Mouse (Mus musculus) intestine, embryonic 16.5 days (tissue): Measurements from ENCODE around the gene Scn5a. TPM values are rescaled to one million over a fixed set of nuclear protein-coding genes. Genes with fewer than 3 reads are reported as not detected.

ENCODE experiments used
- ATAC-seq: fragments of 200-750 bp; cut with Nextera tagmentation; 2 replicates; pipeline ENCODE4 v1.8.0; 2017; ENCODE audit warnings: moderate TSS enrichment, moderate library complexity
- H3K27ac ChIP-seq: fragments of 300-500 bp; sonication (generic); 2 replicates; pipeline ENCODE4 v1.5.1; 2014; ENCODE audit warnings: mild to moderate bottlenecking, low read length
- H3K27me3 ChIP-seq: fragments of 300-500 bp; sonication (generic); replicated peaks from 2 replicates; pipeline ENCODE4 v1.6.1; 2014; ENCODE audit warnings: low read length, control low read depth, mixed read lengths; ENCODE audit not compliant: control insufficient read depth, insufficient read depth
- H3K36me3 ChIP-seq: fragments of 300-500 bp; sonication (generic); 2 replicates; pipeline ENCODE4 v1.6.1; 2014; ENCODE audit warnings: low read length, control low read depth; ENCODE audit not compliant: control insufficient read depth, insufficient read depth
- H3K4me1 ChIP-seq: fragments of 300-500 bp; sonication (generic); 2 replicates; pipeline ENCODE4 v1.6.1; 2014; ENCODE audit warnings: low read length, control low read depth, mixed read lengths; ENCODE audit not compliant: control insufficient read depth, insufficient read depth
- H3K4me2 ChIP-seq: fragments of 300-500 bp; sonication (generic); 2 replicates; pipeline ENCODE4 v1.6.1; 2014; ENCODE audit warnings: low read depth, low read length, control low read depth
- H3K4me3 ChIP-seq: fragments of 300-500 bp; sonication (generic); 2 replicates; pipeline ENCODE4 v1.5.1; 2014; ENCODE audit warnings: mild to moderate bottlenecking, low read length
- H3K9ac ChIP-seq: fragments of 300-500 bp; sonication (generic); 2 replicates; pipeline ENCODE4 v1.6.1; 2014; ENCODE audit warnings: low read depth, low read length
- H3K9me3 ChIP-seq: fragments of 300-500 bp; sonication (generic); 2 replicates; pipeline ENCODE4 v1.6.1; 2016; ENCODE audit warnings: low read length, control low read depth; ENCODE audit not compliant: control insufficient read depth
- WGBS: fragments of 180-500 bp; shearing (Covaris S2); extraction: QIAGEN DNeasy Blood & Tissue Kit; methylation state at CpG from one replicate; pipeline ENCODE4 v1.1.7; 2014; 5-methylcytosine and 5-hydroxymethylcytosine counted together
- polyA plus RNA-seq: library from polyadenylated mRNA; unstranded; fragments of >200 nt; fragmentation: Nextera tagmentation; extraction: Ambion mirVana; gene quantifications from 2 replicates; pipeline ENCODE4 v1.2.1, GENCODE M21; 2015

The Scn5a gene
- polyA plus RNA-seq, 1 experiment from 2014 or later = 0.26 TPM

DNA sequence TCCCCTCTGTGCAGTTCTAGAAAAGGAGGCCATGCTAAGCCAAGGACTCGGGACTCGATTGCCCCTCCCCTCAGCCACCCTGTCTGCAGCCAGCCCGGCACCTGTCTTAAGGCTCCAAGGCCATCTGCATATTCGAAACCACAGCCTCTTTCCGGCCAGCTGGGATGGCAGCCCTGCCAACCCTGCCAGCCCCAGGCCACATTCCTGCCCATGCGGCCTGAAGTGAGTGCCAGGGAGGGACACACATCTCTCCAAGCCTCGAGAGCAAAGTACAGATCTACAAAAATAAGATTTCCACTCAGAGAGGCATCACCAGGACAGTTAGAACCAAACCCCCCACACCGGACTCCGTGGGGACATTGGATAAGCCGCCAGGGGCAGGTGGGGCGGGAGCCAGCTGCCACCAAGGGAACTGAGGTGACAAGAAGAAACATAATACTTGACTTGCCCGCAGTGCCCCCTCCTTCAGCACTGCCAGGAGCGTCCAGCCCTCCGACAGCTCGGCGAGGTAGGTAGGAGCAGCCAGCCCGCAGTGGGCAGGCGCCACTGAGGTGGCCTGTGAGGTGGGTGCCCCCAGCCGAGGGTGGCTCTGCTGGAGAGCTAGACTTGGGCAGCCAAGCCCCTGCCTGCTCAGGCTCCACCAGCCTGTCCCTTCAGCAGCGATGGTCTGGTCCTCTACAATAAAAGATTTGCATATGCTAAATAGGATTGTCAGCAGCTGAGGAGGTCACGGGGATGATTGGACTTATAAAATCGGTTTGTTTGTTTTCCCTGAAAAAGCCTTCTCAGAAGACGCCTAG is 95.1 kb downstream of the Scn5a start:
- Histone ChIP-seq H3K9ac (no peak overlapping the region), H3K4me3 (no peak overlapping the region), H3K4me2 (no peak overlapping the region), H3K9me3 (no peaks in the 10 kb centered on the region), H3K4me1 (no peaks in the 10 kb centered on the region), H3K27me3 (no peaks in the 10 kb centered on the region), H3K27ac (no peak overlapping the region), H3K36me3 (no peaks in the 10 kb centered on the region)
- WGBS = 47% methylated on average over 23 of the region's 23 CpGs
- ATAC-seq = no peak

DNA sequence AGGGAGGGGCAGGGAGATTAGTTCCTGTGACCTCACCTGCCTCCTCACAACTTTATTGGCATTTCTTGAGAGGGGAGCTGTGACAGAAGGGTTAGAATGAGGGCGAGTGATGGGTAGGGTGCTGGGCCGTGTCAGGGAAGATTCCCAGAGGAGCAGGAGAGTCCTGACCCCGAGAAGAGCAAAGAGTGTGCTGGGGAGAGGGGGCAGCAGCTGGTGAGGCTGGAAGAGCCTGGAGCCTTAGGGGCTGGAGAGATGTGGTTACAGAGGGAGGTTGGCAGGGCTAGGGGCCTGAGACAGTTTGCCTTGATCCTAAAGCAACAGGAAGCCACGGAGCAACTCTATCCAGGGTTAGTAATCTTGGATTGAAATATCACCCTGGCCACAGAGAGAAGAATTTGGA is 97.2 kb downstream of the Scn5a start:
- no peak overlapping the region for H3K4me2 ChIP-seq
- no peaks in the 10 kb centered on the region for H3K9me3 ChIP-seq
- WGBS = 71% methylated on average over 4 of the region's 4 CpGs
- H3K27me3 ChIP-seq = no peaks in the 10 kb centered on the region
- H3K4me3 ChIP-seq = no peak overlapping the region
- ATAC-seq = no peak
- H3K27ac ChIP-seq = no peak overlapping the region
- H3K4me1 ChIP-seq = no peaks in the 10 kb centered on the region
- no peak overlapping the region for H3K9ac ChIP-seq
- H3K36me3 ChIP-seq = no peaks in the 10 kb centered on the region

DNA sequence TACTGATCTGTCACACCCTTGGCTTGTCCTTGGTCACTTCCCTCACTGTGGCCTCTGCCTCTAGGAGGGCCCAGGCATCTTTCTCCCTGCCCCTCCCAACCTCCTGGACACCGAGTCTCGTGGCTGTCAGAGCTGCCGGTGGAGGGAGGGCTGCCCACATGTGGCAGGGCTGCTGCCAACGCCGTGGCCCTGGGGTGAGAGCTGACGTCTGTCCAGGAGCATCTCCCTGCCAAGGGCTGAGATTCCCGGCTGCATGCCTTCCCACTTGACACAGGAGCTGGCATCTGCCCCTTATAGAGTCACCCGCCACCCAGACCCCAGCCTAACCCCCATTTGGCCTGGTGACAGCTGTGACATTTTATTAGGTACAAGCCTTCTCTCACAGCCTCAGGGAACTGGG is 99.5 kb downstream of the Scn5a start:
- 60% methylated on average over 8 of the region's 8 CpGs for WGBS
- H3K4me1 ChIP-seq = no peaks in the 10 kb centered on the region
- H3K9me3 ChIP-seq = no peaks in the 10 kb centered on the region
- no peak for ATAC-seq
- no peak overlapping the region for H3K4me2 ChIP-seq
- H3K27me3 ChIP-seq = no peaks in the 10 kb centered on the region
- H3K27ac ChIP-seq = no peak overlapping the region
- H3K9ac ChIP-seq = no peak overlapping the region
- no peaks in the 10 kb centered on the region for H3K36me3 ChIP-seq
- no peak overlapping the region for H3K4me3 ChIP-seq

DNA sequence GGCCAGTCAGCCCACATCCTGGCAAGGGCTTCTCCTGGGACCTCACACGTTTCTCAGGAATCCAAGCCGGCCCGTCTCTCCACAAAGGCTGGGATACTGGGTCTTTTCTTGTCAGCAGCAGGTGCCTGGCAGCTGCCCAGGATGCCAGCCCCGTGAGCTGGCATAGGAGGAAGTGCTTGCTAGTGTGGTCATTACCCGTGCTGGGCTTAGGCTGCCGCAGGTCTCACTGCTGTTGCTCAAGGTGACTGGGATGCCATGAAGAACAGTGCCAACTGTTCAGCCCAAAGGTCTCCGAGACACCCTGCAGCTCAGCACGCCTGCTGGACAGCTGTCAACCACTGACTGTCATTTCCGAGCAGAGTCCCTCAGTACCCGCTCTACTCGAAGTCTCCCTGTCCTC is 100.5 kb downstream of the Scn5a start:
- H3K36me3 ChIP-seq = no peaks in the 10 kb centered on the region
- no peaks in the 10 kb centered on the region for H3K4me1 ChIP-seq
- H3K4me3 ChIP-seq = no peak overlapping the region
- WGBS = 79% methylated on average over 11 of the region's 11 CpGs
- H3K9ac ChIP-seq = no peak overlapping the region
- no peak overlapping the region for H3K4me2 ChIP-seq
- no peaks in the 10 kb centered on the region for H3K27me3 ChIP-seq
- H3K27ac ChIP-seq = no peak overlapping the region
- no peaks in the 10 kb centered on the region for H3K9me3 ChIP-seq
- ATAC-seq = no peak

DNA sequence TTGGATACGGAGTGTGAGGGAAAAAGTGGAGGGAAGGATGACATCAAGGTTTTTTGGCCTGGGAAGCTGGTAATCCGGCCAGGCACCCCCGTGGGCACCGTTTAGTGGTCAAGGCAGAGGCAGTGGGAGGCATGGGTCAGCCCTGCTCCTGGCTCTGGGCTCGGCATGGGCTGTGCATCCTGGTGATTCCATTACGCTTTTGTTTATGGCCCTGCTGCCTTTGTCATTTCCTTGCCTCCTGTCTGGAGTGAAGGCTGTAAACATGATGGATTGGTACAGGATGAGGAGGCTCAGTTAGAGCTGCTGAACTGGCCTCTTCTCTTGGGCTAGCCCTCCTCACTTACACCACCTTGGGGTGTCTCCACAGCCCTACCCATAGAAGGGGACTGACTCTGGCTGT is 101.1 kb downstream of the Scn5a start:
- no peaks in the 10 kb centered on the region for H3K27me3 ChIP-seq
- H3K4me3 ChIP-seq = no peak overlapping the region
- H3K27ac ChIP-seq = no peak overlapping the region
- H3K4me1 ChIP-seq = no peaks in the 10 kb centered on the region
- no peak for ATAC-seq
- no peak overlapping the region for H3K9ac ChIP-seq
- no peaks in the 10 kb centered on the region for H3K9me3 ChIP-seq
- 37% methylated on average over 6 of the region's 6 CpGs for WGBS
- H3K4me2 ChIP-seq = no peak overlapping the region
- H3K36me3 ChIP-seq = no peaks in the 10 kb centered on the region

DNA sequence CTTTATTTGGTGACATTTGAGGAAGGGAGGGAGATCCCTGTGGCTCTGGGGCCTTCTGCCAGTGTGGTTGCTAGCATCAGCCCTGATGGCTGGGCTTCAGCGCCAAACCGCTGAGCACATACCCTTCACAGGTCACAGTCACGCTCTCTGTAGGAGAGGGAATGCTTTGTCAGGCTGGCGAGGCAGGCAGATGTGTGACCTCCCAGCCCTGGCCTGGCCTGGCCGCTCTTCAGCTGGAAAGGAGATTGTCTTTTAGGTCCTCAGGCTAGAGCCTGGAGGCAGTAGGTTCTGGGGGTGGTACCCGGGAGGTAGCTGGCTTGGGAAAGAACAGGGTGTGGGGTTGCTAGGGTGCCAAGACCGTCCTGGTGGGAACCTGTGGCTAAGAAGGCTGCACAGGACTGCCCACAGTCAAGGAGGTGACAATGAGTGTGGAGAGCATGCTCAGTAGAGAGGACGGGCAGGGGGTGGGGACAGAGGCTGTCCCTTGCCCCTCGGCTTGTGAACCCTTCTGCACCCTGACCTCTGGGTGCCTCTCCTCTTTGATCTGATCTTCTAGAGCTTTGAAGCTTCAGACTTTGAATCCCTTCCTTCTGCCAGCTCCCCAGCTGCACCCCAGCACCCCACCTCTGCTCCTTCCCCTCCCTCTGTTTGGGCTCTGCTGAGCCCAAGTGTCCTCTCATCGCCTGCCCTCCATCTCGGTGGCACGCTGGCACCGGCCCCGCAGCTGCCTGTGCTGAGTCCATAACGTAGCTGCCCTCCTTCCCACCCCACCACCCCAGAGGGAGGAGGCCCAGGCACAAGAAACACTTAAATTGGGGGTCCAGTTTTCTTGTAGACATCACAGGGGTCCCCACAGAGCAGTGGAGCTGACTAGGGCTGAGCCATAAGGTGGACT is 103.9 kb downstream of the Scn5a start:
- Histone ChIP-seq H3K4me3 (no peak overlapping the region), H3K9me3 (no peaks in the 10 kb centered on the region), H3K27me3 (no peaks in the 10 kb centered on the region), H3K4me1 (no peaks in the 10 kb centered on the region), H3K27ac (no peak overlapping the region), H3K36me3 (no peaks in the 10 kb centered on the region), H3K4me2 (no peak overlapping the region), H3K9ac (no peak overlapping the region)
- 63% methylated on average over 15 of the region's 15 CpGs for WGBS
- ATAC-seq = no peak

DNA sequence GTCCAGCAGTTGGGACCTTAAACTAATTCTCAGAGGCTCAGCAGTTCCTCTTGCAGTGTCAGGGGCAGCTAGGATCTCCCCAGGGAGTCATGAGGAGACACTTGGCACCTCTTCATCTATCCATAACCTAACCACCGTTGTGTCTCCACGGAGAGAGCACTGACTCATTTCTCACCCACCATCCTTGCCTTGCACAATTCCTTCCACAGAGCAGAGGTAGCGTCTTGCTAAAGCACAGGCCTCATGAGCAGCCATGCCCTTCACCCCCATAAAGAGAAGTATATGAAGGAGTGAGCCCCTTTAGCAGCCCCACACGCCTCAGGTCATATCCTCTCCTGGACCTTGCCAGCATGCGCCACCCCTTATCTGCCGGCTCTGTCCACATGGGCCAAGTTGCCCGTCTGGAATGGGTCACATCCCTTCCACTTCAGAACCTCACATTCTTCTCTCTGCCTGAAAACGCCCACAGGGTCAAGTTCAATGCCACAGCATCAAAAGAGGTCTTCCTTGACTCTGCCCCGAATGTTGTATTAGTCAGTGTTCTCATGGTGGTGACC is 105.1 kb downstream of the Scn5a start:
- ATAC-seq = no peak
- H3K4me3 ChIP-seq = no peak overlapping the region
- H3K27ac ChIP-seq = no peak overlapping the region
- H3K9ac ChIP-seq = no peak overlapping the region
- H3K4me1 ChIP-seq = no peaks in the 10 kb centered on the region
- no peak overlapping the region for H3K4me2 ChIP-seq
- no peaks in the 10 kb centered on the region for H3K9me3 ChIP-seq
- WGBS = 84% methylated on average over 9 of the region's 9 CpGs
- no peaks in the 10 kb centered on the region for H3K27me3 ChIP-seq
- H3K36me3 ChIP-seq = no peaks in the 10 kb centered on the region

DNA sequence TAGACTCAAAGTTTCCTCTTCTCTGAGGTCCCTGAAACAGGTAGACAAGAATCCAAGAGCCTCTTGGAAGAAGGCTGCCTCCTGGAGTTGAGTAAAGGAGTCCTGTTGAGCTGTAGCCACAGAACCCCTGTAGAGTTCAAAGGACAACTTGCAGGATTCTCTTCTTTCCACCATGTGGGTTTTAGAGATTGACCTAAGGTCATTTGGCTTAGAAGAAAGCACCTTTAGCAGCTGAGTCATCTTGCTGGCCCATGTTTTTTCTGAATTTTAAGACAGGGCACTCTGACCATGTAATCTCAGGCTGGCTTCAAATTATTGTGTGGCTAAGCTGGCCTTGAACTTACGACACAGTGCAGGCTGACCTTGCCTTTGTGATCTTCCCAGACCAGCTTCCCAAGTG is 105.8 kb downstream of the Scn5a start:
- ATAC-seq = no peak
- Histone ChIP-seq H3K4me1 (no peaks in the 10 kb centered on the region), H3K9me3 (no peaks in the 10 kb centered on the region), H3K9ac (no peak overlapping the region), H3K36me3 (no peaks in the 10 kb centered on the region), H3K27ac (no peak overlapping the region), H3K4me2 (no peak overlapping the region), H3K4me3 (no peak overlapping the region), H3K27me3 (no peaks in the 10 kb centered on the region)
- WGBS = 73% methylated on average over 1 of the region's 1 CpGs

DNA sequence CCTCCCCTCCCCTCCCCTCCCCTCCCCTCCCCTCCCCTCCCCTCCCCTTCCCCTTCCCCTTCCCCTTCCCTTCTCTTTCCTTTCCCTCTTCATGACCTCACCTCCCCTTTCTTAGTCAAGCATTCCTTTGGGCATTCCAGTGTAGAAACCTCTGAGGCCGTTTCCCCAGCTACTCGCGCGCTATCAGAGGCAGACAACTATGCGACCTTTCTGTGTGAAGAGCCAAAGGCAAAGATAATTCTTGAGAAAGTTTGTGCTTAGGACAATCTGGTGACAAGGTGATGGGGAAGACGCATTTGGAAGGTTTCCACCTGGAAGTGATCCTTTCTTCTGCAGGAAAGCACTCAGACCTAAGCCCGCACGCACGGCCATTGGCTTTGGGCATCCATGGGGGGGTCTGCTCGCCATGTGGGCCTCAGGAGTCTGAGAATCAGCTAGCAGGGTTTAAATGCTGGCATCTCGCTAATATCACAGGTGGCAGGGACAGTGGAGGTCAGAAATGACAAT is 106.4 kb downstream of the Scn5a start:
- Histone ChIP-seq H3K27ac (no peak overlapping the region), H3K9me3 (no peaks in the 10 kb centered on the region), H3K27me3 (no peaks in the 10 kb centered on the region), H3K4me2 (no peak overlapping the region), H3K4me1 (no peaks in the 10 kb centered on the region), H3K36me3 (no peaks in the 10 kb centered on the region), H3K9ac (no peak overlapping the region), H3K4me3 (no peak overlapping the region)
- no peak for ATAC-seq
- WGBS = 67% methylated on average over 11 of the region's 11 CpGs
